Mouse (Mus musculus) thymus, adult 2 months (tissue): ENCODE measurements around the gene Kazald1.

Experiments used
- CTCF ChIP-seq: fragments of 200-500 bp; IDR thresholded peaks from 2 replicates; pipeline ENCODE4 v1.5.1; 2012; ENCODE audit warnings: mild to moderate bottlenecking, control low read depth, low read length, moderate library complexity, borderline replicate concordance; ENCODE audit not compliant: control insufficient read depth, poor library complexity, insufficient read depth; ENCODE audit errors: extremely low read depth
- POLR2A ChIP-seq: fragments of 200-500 bp; IDR thresholded peaks from 2 replicates; pipeline ENCODE4 v1.6.1; 2012; ENCODE audit warnings: mild to moderate bottlenecking, low read length, control low read depth, moderate library complexity; ENCODE audit not compliant: control insufficient read depth, poor library complexity, insufficient read depth; ENCODE audit errors: extremely low read depth

DNA sequence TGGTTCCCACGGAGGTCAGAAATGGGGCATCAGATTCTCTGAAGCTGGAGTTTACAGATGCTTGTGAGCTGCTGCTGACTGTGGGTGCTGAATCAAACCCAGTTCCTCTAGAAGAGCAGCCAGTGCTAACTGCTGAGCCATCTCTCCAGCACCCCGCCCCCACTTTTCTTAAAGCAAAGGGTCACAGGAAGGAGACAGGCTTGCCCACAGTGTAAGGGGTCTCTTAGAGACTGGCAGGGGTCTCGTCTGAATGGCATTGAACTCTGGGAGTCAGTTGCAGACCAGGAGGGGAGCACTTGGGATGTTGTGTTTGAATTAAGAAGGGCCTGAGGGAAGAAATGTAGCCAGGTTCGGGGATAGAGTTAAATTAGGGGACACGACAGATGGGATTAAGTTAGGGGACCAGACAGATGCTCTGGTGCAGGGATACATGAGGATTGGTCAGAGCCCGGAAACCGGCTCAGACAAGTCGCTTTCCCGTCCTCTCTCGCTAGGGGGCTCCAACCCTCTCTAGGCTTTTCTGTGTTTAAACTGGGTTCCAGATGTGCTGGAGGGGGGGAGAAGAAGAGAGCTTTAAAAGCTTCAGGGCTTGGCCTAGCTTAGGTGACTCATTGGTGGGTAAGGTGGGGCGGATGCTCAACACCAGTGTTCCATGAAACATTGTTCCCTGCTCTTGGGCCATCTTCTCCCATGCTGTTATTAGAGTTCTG lies 7.0 kb downstream of the Kazald1 start:
- TF ChIP-seq CTCF, result no peak
- TF ChIP-seq POLR2A, result no peak
